Mouse (Mus musculus) CD8-positive naive resting alpha-beta T cell, adult 2 months (primary cell): Measurements from ENCODE around the gene Olfr488.
"Not testable (repeated sequence)": the region's sequence is repeated elsewhere in the genome, so short reads cannot be mapped to it uniquely, and the experiment has no call there.

ENCODE experiments used
- DNase-seq, 2 experiments: peaks; one replicate each; pipeline ENCODE4 v3.0.0; 2022; ENCODE audit warnings: low read depth in 2 of 2, low spot score in 2 of 2

The Olfr488 gene

DNA sequence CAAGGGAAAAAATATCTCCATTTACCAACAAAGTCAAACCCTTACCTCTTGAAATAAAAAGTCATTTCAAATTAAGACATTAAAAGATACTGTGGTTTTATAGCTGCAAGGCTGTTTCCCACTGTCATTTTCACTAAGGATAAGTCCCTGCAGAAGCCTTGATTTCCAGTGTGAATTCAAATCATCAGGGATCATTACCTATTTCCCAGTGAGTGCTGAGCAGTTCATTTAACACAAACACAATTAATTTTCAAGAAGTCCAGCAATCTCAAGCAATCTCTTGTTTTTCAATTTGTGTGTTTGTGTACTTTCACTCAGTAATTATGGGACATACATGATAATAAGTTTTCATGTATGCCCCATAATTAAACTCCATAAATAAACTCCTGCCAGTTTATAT, at the start of gene Olfr488:
Gene Olfr488, minus strand, starts transcription at position 101 of the 400 bp plus-strand sequence.
- DNase-seq = no peak

DNA sequence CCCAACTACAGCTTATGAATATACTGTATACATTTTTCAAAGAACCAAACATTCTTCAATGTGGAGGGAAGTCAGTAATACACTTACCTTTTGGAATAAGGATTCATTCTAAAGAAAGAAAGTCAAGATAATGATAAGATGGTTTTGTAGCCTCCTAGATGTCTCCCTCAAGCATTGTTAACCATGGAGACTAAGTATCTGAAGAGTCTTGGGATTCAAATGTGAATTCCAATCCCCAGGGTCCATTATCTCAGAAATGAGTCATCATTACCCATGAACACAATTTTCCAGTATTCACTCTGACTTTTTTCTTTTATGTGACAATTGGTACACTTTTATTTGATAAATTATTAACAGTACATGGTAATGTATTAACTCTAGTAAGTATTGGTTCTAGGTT, 30.7 kb upstream of the Olfr488 start, which contains the start of gene Olfr490:
Gene Olfr490, minus strand, starts transcription at position 101 of the 400 bp plus-strand sequence.
- DNase-seq = no peak

DNA sequence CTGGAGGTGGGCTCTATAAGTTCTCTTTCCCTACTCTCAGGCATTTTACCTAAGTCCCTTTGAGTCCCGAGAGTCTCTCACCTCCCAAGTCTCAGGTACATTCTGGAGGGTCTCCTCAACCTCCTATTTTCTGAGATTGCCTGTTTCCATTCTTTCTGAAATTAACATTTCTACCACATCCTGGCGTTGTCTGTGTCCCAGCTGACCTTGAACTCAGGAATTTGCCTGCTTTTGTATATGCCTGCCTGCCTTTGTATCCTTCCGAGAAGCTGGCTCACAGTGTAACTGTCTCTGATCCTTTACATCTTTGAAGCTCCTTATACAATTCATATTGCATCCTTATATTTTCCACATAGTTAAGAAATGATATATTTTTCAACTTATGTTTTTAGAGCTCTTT, 24.6 kb downstream of the Olfr488 start:
- DNase-seq = no peak

GRCm38 (mm10) chr7:108214536-108214935, 43.6 kb downstream of the Olfr488 start, which contains the start of gene Olfr487:
TSS of gene Olfr487 (minus strand) at chr7:108214636.
- not testable (repeated sequence) for DNase-seq
